Mouse (Mus musculus) stomach, postnatal 0 days (tissue): Measurements from ENCODE around the gene Pparg.

Experiments
- CTCF ChIP-seq: IDR thresholded peaks from 2 replicates; pipeline ENCODE4 v1.5.1; 2016; ENCODE audit warnings: antibody characterized with exemption, low read depth, mild to moderate bottlenecking, moderate library complexity
- EP300 ChIP-seq: optimal IDR thresholded peaks from 2 replicates; pipeline ENCODE3; 2016; ENCODE audit warnings: antibody characterized with exemption

DNA sequence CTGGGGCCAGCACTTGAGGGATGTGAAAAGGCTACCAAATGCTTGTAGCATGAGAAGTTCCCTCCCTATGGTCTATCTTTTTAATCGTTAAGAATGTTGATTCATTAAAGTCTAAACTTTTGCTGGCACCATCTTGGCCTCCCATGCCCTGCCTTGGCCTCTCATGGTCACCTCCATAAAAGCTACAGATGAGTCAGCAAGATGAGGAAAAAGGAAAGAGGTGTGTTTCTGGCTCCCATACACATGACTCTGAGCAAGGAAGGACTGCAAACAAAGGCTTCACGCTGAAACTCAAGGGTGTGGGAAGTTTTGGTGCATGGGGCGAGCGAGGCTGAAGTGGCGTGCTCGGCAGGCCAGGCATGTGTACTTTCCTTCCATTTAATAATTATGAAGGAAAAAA is 41.9 kb upstream of the Pparg start:
- TF ChIP-seq CTCF (no peak), EP300 (no peak)
